Mouse (Mus musculus): ENCODE measurements at regions not wholly inside any gene's neighbourhood (a gene's known extent, or its start where the extent isn't known, plus 50 kb on each side); places are given as distances from the start of the nearest gene placed in this dataset.
A peak's percentile ranks its signal among the peaks of the same experiment; 100 is the strongest.

DNA sequence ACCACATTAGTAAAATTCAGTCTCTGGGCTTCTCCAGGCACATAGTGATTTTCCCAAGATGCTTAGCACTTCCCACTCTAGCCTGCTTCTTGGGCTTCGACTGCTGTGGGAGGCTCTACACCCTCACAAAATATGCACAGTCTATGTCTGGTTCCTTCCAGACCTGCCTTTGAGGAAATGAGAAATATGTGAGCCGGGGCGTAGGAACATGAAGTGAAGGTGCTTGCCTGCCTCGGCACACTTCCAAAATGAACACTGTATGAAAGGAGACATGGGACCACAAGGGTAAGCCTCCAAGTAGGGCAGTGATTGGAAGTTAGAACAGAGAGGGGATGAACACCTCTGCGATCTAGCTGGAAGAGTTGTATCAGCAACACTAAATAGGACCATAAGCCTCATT, 54.5 kb downstream of the Gm10260 start:
- no peak for TF ChIP-seq CTCF (conservative IDR thresholded peaks at IDR 0.05)
- Histone ChIP-seq H3K27ac (peak overlapping the region; percentile 69), H3K4me3 (no peak overlapping the region)

DNA sequence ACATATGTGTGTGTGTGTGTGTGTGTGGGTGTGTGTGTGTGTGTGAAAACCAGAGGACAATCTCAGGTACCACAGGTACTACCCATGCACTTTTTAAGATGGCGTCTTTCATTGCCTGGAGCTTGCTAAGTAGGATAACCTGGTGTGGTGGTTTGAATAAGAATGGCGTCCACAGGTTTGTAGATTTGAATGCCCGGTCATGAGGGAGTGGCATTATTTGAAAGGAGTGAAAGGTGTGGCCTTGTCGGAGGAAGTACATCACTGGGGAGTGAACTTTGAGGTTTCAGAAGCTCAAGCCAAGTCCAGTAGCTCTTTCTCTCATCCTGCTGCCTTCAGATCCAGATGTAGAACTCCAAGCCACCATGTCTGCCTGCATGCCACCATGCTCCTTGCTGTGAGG, 55.9 kb downstream of the Gm10260 start:
- DNase-seq (ENCODE audit: low spot score in 2 of 2), result no peak
- H3K27ac ChIP-seq, result peak overlapping the region; percentile 37; the same call in 1 of the 2 replicates
- no peak overlapping the region for H3K4me3 ChIP-seq
- TF ChIP-seq CTCF (conservative IDR thresholded peaks at IDR 0.05), result no peak

More for the DNA sequence above, 54.5 kb downstream of the Gm10260 start:
- peak; percentile 27 to 74 for DNase-seq (ENCODE audit: low spot score in 2 of 2)

DNA sequence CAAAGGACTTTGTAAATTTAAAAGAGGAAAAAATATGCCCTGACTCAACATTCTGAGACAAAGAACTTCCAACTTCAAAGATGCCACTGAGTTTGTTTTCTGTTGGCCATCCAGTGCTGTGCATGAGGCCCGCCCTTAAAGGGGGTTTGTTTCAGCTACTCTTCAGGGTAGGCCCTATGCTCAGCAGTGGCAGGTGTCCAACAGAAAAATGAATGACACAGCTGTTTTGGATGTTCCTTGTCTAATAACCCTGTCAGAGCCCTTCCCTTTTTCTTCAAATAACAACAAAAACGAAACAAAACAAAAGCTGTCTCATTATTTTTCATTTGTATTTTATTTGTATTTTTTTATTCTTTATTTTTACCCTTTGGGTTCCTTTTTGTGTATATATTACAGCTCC, 61.5 kb downstream of the Gm10260 start:
- no peak for TF ChIP-seq CTCF (conservative IDR thresholded peaks at IDR 0.05)
- no peak overlapping the region for H3K4me3 ChIP-seq
- DNase-seq (ENCODE audit: low spot score in 2 of 2), result no peak
- no peak overlapping the region for H3K27ac ChIP-seq

DNA sequence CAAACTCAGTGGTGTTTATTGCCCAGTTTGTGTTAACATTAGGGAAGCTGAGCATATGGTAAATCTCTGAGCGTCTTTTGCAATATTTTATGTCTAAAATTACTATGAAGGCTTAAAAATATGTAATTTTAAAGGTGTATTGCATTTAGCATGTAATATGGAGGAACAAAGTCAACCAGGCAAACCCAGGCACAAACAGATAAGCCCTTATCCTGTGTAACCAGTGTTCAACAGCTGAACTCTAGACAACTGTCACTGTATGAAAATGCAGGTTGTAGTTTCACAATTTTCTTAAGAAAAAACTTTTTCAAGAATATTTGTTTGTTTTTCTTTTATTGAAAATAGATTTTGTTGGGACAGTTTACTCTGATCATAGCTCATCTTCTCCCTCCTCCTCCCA, 62.1 kb downstream of the Gm10260 start:
- Histone ChIP-seq H3K27ac (no peak overlapping the region), H3K4me3 (no peak overlapping the region)
- no peak for DNase-seq (ENCODE audit: low spot score in 2 of 2)
- no peak for TF ChIP-seq CTCF (conservative IDR thresholded peaks at IDR 0.05)

DNA sequence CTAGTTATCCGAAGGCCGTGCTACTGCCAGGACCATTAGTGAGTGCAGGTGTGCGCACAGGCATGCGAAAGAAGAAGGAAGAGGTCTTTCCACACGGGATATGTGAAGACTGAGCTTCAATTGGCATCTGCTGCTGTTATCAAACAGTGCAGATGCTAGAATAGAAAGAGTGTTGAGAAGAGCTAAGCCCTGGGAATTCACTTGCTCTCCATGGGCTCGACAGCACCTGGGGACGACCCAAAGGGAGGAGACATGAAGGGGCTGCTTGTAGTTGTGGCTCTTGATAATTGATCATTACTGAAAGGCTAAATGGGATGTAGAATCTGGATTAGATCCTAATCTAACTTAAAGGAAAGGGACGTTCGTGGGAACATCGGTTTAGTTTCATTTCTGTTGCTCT, 63.2 kb downstream of the Gm10260 start:
- no peak for DNase-seq (ENCODE audit: low spot score in 2 of 2)
- TF ChIP-seq CTCF (conservative IDR thresholded peaks at IDR 0.05), result no peak
- Histone ChIP-seq H3K4me3 (no peak overlapping the region), H3K27ac (no peak overlapping the region)

DNA sequence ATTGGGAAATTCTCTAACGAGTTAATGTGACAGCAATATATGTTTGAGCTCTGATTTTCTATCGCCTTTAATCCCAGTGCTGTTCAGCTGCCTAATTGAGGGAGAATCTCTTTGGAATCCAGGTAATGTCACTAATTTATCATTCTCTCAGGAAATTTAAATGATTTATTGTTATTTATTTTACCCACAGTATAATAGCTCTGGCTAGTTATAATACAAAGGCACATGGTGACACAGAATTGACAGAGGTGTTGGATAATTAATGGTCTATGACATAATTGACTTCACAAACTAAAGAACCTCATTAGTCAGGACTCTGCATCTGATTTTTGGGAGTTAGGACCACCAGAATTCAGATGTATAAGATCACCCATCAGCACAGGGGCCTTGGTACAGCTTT, 65.4 kb downstream of the Gm10260 start:
- DNase-seq (ENCODE audit: low spot score in 2 of 2), result no peak
- H3K27ac ChIP-seq, result no peak overlapping the region
- no peak for TF ChIP-seq CTCF (conservative IDR thresholded peaks at IDR 0.05)
- no peak overlapping the region for H3K4me3 ChIP-seq

DNA sequence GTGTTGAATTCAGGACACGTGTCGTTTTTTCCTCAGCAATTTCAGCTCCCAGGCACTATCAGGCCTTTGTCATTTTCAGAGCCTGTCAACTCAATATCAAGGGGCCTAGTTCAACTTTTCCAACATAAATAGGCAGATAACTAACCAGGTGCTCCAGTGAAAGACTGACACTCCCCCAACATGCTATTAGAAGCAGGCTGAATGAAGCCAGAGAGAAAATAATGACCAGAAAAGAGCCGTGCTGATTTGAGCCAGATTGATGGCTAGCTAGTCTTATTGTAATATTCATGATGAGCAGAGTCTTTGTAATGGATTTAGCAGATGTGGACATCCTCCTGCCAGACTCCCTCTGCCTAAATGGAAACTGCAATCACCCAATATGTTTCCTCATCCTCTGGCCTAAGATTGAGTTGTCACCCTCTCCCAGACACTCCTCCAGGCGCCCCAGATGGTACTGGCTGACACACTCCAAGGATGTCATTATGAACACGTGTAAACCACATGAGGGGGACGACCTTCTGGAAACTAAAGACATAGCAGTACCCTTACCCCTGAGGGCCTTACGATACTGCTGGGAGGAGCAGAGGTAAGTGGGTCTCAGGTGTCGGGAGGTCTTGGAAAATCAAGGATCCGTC, 66.0 kb downstream of the Gm10260 start:
- DNase-seq (ENCODE audit: low spot score in 2 of 2), result no peak
- no peak for TF ChIP-seq CTCF (conservative IDR thresholded peaks at IDR 0.05)
- no peak overlapping the region for H3K4me3 ChIP-seq
- H3K27ac ChIP-seq, result no peak overlapping the region

DNA sequence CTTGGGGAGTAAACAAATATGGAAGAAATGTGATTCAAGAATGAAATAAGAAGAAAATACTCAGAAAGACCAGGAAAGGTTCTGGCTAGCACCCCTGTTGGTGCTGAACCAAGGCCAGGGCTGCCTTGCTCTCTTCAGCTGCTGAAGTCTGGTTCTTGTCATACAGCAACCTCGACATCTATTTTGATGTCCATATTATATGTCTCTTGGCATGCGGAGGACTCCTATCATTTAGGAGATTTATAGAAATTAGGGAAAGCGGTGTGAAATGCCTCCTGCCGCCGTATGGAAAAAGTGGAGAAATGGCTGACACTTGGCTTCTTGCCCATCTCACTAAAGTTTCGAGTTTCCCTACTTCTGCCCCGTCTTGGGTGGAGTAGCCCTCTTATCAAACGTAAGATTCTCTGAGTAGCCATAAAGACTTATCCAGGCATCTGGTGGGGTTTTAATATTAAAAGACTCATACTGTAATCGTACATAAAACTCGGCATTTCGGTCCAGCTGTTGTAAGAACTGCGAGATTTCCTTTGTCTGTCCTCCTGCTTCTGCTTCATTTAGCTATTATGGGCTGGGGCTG, 72.0 kb downstream of the Gm10260 start:
- DNase-seq (ENCODE audit: low spot score in 2 of 2), result no peak
- no peak overlapping the region for H3K27ac ChIP-seq
- TF ChIP-seq CTCF (conservative IDR thresholded peaks at IDR 0.05), result no peak
- H3K4me3 ChIP-seq, result no peak overlapping the region

DNA sequence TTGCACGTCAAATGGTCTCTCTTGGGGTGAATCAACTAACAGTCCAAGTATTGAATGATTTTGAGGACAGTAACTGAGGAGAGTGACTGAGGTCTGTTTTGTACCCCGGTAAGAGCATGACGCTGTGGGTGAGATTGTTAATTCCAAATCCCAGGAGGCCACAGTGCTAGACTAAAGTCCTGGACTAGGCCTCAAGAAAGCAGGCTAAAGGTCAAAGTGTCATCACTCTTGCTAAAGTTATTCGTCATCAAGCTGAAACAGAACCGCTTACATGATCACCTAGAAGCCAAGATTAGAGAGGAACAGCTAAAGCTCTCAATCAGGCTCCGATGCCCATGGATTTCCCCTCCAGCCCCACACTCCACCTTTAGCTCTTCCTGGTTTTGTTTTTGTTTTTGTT, 76.6 kb downstream of the Gm10260 start:
- DNase-seq (ENCODE audit: low spot score in 2 of 2), result no peak
- TF ChIP-seq CTCF (conservative IDR thresholded peaks at IDR 0.05), result no peak
- H3K4me3 ChIP-seq, result no peak overlapping the region
- H3K27ac ChIP-seq, result no peak overlapping the region

DNA sequence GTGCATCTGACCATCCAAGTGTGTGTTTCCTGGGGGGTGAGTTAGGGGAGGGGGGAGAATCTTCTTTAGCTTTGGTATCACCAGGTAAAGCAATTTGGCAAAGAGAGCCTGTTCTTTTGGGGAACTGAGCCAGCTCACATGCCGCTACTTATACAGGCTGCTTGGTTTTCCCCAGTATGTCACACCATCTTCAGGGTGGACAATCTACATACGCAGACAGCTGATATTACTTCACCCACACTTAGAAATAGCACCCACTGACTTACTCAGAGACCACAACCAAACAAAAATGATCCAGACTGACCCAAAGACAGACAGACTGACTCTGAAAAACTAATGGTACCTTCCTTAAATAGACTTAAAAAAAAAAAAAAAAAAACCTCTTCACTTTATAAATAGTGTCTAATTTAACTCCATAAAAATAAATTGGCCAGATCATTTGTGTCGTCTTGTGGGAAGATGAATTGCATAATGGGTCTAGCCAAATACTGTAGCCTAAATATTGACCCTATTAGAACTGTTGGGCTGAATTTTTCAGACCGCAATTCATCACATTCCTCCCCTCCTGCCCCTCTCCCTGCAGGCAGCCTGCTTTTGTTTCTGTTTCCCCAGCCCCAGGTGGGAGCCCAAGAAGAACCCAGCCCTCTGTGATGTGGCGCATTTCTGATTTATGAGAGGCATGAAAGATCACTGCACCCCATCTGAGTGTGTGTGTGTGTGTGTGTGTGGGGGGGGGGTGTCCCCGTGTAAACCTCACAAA, 79.0 kb downstream of the Gm10260 start:
- no peak for TF ChIP-seq CTCF (conservative IDR thresholded peaks at IDR 0.05)
- no peak overlapping the region for H3K4me3 ChIP-seq
- DNase-seq (ENCODE audit: low spot score in 2 of 2), result no peak
- H3K27ac ChIP-seq, result no peak overlapping the region

DNA sequence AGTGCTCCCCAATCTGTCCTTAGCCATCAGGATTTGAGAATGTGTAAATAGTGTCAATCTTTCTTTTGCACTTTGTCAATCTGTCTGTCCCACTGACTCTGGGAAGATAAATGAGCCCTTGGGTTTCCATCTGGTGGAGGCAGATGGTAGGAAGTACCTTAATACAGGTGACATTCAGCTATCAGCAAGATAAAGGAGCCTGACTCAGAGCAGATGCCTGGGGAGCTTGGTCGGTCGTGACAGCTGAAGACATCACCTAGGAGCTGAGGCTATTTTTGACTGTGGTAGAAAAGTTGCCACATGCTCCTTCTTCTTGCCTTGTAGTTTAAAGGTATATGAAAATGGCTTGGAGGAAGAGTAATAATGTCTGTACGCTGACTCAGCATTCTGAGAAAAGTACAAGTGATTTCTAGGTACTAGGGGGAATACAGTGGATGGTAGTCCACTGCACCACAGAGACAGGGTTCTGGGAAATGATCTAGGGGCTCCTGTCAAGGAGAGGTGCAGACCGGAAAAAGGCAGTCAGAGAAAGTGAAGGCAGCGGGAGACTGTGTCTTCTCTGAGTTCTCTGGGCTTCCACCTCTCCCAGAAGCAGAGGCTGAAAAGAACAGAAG, 80.0 kb downstream of the Gm10260 start:
- no peak for DNase-seq (ENCODE audit: low spot score in 2 of 2)
- TF ChIP-seq CTCF (conservative IDR thresholded peaks at IDR 0.05), result no peak
- Histone ChIP-seq H3K4me3 (no peak overlapping the region), H3K27ac (no peak overlapping the region)

DNA sequence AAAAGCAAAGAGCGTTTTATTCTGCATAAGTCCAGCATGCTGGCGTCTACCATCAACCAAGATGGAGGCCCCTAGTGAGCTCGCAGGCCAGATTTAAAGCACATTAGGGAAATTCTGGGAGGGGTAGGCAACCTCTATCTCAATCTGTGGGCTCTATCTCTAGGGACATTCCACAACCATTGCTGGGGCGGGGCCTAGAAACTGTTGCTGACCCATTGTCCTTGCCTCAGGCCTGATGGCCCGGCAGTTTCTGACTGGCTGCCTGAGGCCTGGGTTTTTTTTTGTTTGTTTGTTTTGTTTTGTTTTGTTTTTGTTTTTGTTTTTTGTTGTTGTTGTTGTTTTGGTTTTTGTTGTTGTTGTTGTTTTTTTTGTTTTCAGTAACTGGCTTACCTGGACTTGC, 81.4 kb downstream of the Gm10260 start:
- no peak for DNase-seq (ENCODE audit: low spot score in 2 of 2)
- no peak for TF ChIP-seq CTCF (conservative IDR thresholded peaks at IDR 0.05)
- no peak overlapping the region for H3K4me3 ChIP-seq
- H3K27ac ChIP-seq, result no peak overlapping the region

DNA sequence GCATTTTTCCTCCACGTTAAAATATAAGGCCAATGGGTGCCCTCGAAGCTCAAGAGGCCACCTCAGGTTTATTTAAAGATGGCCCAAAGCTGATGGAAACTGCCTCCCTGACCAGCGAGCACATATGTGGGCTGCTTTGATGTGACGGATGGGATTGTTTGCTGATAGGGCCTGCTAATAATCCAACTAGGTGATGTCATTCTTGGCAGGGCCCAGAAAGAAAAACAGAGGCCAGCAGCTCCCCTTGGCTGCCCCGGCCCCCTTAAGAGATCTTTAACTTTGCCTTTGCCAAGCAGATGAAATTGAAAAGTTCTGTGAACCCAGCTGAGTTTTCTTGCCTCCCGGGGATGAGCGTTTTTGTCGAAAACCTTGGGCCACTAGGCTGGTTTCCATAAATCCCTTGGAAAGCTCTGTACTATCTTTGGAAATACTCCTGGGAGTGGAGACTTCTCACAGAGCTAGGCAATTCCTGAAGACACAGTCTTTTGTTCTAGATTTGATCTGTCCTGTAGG, 83.8 kb downstream of the Gm10260 start:
- peak overlapping the region; percentile 79 for H3K27ac ChIP-seq
- no peak for DNase-seq (ENCODE audit: low spot score in 2 of 2)
- no peak for TF ChIP-seq CTCF (conservative IDR thresholded peaks at IDR 0.05)
- H3K4me3 ChIP-seq, result no peak overlapping the region

Measured in layer of hippocampus, adult 2 months (tissue).